Mouse (Mus musculus) naive thymus-derived CD4-positive, alpha-beta T cell, adult 2 months (primary cell): ENCODE results near the gene Gfod2.

Experiments
- DNase-seq: peaks from one replicate; pipeline ENCODE4 v3.0.0-alpha.2; 2011; ENCODE audit warnings: low read depth

The Gfod2 gene

DNA sequence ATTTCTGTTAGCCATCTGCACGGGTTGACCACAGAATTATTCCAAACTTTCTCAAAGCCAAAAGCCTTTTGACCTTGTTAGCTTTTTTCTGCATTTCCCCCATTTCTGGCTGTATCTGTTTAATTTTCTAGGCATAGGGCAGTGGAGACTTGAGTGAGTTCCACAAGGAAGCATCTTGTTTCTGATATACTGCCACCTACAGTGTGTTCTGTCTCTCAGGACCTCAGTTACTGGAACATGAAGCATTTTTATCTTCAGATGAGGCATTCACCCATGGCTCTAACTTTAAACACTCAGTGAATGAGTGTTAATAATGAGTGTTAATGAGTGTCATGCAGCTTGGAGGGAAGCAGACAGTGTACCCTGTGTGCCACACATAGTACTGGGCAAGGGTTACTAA lies 80.6 kb downstream of the Gfod2 start:
- no peak for DNase-seq
